Mouse (Mus musculus) ovary, postnatal 36 days (tissue): ENCODE results near the gene Olfr418.
"Not testable (repeated sequence)": the region's sequence is repeated elsewhere in the genome, so short reads cannot be mapped to it uniquely, and the experiment has no call there.

Experiments used
- DNase-seq: peaks from one replicate; pipeline ENCODE4 v3.0.0; 2022; ENCODE audit warnings: low spot score, mixed read lengths

The Olfr418 gene

DNA sequence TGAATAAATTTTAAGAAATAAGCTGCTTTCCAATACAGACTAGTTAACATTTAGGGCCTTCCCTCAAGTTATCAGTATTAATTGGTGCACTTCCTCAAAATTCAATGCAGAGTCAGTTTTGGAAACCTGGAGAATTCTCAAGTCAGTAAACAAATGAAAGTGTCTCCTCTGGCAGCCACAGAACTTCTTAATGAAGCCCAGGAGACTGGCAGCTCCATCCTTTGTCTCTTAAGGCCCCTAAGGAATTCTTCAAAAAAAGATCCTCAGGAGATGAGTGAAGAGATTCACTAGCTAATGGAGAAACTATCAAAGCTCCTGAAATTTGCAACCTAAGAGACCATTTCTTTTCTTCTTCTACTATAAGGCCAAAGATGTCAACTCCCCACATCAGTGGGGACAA is at the start of gene Olfr418:
Gene Olfr418, plus strand, starts transcription at position 301 of the 400 bp plus-strand sequence.
- no peak for DNase-seq

- no peak for DNase-seq
Measured at GRCm38 (mm10) chr1:173216481-173216880, 49.3 kb upstream of the Olfr418 start.

DNA sequence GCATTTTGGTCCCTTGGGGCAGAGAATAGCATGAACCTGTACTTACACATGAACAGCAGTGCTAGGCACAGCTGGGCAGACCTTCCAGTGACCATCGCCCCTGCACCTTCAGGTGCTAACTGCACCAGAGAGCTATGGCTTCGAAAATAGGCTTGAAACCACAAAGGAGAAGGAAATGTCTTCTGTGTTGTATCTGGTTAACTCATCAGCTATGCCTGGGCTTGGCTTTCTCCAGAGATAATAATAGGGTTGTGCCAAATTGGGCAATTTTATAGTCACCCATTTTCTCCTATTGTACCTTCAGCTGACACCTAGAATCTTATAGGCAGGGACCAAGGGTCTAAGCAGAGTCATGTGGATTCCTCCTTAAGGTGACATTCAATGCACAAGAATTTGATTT is 38.7 kb upstream of the Olfr418 start, which contains the start of gene Fcer1a:
Gene Fcer1a, minus strand, starts transcription at position 134 of the 400 bp plus-strand sequence.
- no peak for DNase-seq

GRCm38 (mm10) chr1:173237004-173237403 is 28.8 kb upstream of the Olfr418 start:
- DNase-seq, result not testable (repeated sequence)

- no peak for DNase-seq
Measured at GRCm38 (mm10) chr1:173249888-173250287, 15.9 kb upstream of the Olfr418 start.

DNA sequence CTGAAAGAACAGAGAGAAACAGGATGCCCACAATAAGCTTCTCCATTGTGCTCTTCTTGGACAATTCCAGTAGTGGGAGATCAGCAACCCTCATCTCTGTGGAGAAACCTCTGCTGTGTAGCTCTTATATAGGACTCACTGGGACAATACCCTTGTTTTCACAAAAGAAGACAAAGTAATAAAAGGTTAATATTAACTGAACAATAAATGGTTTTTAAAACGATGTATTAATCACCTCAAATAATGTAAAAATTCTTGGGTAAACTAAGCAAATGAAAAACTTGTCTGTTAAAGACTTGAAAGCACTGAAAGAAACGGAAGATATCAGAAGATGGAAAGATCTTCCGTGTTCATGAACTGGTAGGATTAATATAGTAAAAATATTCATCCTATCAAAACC is 11.9 kb downstream of the Olfr418 start, which contains the start of gene Mptx2:
Gene Mptx2, minus strand, starts transcription at position 101 of the 400 bp plus-strand sequence.
- no peak for DNase-seq

- DNase-seq, result not testable (repeated sequence)
Measured at GRCm38 (mm10) chr1:173302795-173303194, 37.0 kb downstream of the Olfr418 start.

- not testable (repeated sequence) for DNase-seq
Measured at GRCm38 (mm10) chr1:173313535-173314050, 47.8 kb downstream of the Olfr418 start.

- DNase-seq, result no peak
Measured at GRCm38 (mm10) chr1:173315725-173316124, 49.9 kb downstream of the Olfr418 start.

DNA sequence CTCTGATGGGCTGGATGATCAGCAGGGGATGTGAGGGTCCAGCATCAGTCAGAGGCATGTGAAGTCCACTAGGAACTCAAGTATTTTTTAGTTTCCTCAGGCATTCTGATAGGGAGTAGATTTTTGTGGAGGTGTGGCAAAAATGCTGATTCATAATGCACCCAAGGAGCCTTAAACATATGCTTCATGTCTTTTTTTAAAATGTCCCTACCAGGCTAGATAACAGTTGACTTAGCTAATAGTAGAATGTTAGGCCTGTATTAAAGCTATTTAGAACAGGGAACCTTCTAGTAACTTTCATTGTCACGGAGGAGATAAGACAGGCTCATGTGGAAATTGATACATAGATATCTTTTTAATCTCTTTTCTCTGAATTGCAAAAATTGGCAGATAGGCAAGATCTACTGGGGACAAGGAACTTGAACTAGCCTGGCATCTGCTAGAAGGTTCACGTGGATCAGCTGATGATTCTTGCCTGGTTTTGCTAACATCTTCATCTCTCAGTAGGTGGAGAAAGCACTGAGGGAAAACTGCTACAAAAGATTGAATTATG is 52.2 kb downstream of the Olfr418 start:
- no peak for DNase-seq

- DNase-seq, result no peak
Measured at GRCm38 (mm10) chr1:173321593-173322248, 55.9 kb downstream of the Olfr418 start.

GRCm38 (mm10) chr1:173322249-173322627 is 56.4 kb downstream of the Olfr418 start:
- DNase-seq, result no peak
